Mouse (Mus musculus): ENCODE results near the gene Serinc5. TPM values are rescaled to one million over a fixed set of nuclear protein-coding genes. Genes with fewer than 3 reads are reported as not detected.

Gene Serinc5
- polyA plus RNA-seq (2012; rRNA removed), result 10.4 and 11.1 TPM in 2 replicates

DNA sequence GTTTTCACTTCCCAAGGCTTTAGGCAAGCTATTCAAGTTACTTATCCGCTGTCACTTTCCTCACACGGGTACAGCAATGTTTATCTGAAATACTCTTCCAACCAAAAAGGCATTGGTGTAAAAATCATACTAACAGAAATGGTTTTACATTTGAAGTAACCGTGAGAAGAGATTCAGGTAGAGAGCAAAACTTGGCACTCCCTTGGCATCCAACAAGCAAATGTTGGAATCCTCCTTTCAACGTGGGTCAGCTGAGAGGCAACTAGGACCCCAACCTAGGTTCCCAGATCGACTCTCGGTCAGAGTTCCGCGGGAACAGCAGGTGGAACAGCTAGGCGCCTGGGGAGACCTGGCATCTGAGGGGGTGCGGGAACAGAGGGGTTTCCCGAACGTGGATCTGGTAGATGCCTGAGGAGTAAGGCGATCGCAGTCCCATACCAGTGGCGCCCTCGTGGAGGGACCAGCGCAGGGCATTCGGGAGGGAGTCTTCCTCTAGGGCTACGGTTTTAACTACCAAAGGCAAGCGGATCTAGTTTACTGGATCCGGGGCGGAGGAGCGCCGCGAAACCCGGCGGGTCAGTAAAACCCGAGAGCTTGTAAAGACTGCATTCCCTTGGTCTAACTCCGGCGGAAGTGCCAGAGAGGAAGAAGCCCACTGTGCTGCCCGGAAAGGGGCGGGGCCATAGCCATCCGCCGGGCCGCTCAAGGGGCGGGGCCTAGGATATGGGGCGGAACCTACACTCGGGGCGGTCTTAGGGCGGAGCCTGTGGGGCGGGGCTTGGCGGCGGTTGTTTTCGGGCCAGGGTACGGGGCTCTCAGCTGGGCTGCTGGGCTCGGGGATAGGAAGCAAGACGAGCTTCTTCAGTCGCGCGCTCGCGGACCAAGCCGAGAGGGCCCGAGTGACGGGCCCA lies at the start of gene Serinc5:
Gene Serinc5, plus strand, starts transcription at position 781 of the 911 bp plus-strand sequence.
- Histone ChIP-seq H3K4me1 (ENCODE audit: control insufficient read depth, insufficient read depth, low read length) (no peaks in the 10 kb centered on the region; the same call in 1 of the 2 replicates), H3K27me3 (replicated peaks; ENCODE audit: control insufficient read depth, insufficient read depth, low read length) (no peaks in the 10 kb centered on the region), H3K4me3 (ENCODE audit: insufficient read depth, low read depth, low read length) (peak within 1 kb of the TSS; percentile 66), H3K36me3 (ENCODE audit: control insufficient read depth, insufficient read depth, low read length) (no peaks in the 10 kb centered on the region), H3K27ac (ENCODE audit: insufficient read depth, low read depth, low read length) (peak within 1 kb of the TSS; percentile 74)
- TF ChIP-seq POLR2A (IDR thresholded peaks at IDR 0.05; ENCODE audit: low read depth, low read length) (no peak), CTCF (conservative IDR thresholded peaks at IDR 0.05; ENCODE audit: insufficient read depth, insufficient read length, low read depth, low read length) (no peak)
- under 1% methylated on average over 55 of the region's 55 CpGs for WGBS
- peak; percentile 98 for DNase-seq

DNA sequence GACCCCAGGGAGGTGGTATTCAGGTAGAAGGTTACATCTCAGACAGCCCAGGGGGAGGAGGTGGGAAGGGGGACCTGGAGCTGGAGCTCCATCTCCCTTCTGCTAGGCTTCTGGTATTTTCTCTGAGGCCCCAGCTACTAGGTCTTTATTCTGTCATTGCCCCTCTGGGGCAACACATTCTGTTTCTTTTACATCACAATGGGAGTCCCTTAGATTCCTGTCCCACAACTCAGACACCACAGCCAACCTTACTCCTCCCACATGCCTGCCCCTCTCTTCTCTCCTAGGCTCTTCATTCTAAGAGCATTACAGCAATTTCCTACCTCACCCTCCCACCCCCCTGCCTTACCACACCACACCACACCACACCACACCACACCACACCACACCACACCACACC lies 34.8 kb upstream of the Serinc5 start, which contains the start of gene Spz1:
Gene Spz1, minus strand, starts transcription at position 101 of the 400 bp plus-strand sequence.
- TF ChIP-seq POLR2A (IDR thresholded peaks at IDR 0.05; ENCODE audit: low read depth, low read length) (no peak), CTCF (conservative IDR thresholded peaks at IDR 0.05; ENCODE audit: insufficient read depth, insufficient read length, low read depth, low read length) (no peak)
- DNase-seq, result no peak
- no peaks in the 10 kb centered on the region for H3K4me1 ChIP-seq (ENCODE audit: control insufficient read depth, insufficient read depth, low read length)
- no peaks in the 10 kb centered on the region; the same call in 1 of the 2 replicates for H3K27me3 ChIP-seq (replicated peaks; ENCODE audit: control insufficient read depth, insufficient read depth, low read length)
- H3K36me3 ChIP-seq (ENCODE audit: control insufficient read depth, insufficient read depth, low read length), result no peaks in the 10 kb centered on the region
- H3K27ac ChIP-seq (ENCODE audit: insufficient read depth, low read depth, low read length), result no peak within 1 kb of the TSS
- no peak within 1 kb of the TSS for H3K4me3 ChIP-seq (ENCODE audit: insufficient read depth, low read depth, low read length)

- no peak overlapping the region for H3K27ac ChIP-seq (ENCODE audit: insufficient read depth, low read depth, low read length)
- no peak overlapping the region for H3K4me3 ChIP-seq (ENCODE audit: insufficient read depth, low read depth, low read length)
- H3K27me3 ChIP-seq (replicated peaks; ENCODE audit: control insufficient read depth, insufficient read depth, low read length), result no peaks in the 10 kb centered on the region; the same call in 1 of the 2 replicates
- 64% methylated on average over 6 of the region's 6 CpGs for WGBS
- TF ChIP-seq POLR2A (IDR thresholded peaks at IDR 0.05; ENCODE audit: low read depth, low read length) (no peak), CTCF (conservative IDR thresholded peaks at IDR 0.05; ENCODE audit: insufficient read depth, insufficient read length, low read depth, low read length) (no peak)
- no peak for DNase-seq
- no peaks in the 10 kb centered on the region for H3K36me3 ChIP-seq (ENCODE audit: control insufficient read depth, insufficient read depth, low read length)
- H3K4me1 ChIP-seq (ENCODE audit: control insufficient read depth, insufficient read depth, low read length), result no peaks in the 10 kb centered on the region
These were observed 34.2 kb upstream of the Serinc5 start for GRCm38 (mm10) chr13:92576688-92577087.

DNA sequence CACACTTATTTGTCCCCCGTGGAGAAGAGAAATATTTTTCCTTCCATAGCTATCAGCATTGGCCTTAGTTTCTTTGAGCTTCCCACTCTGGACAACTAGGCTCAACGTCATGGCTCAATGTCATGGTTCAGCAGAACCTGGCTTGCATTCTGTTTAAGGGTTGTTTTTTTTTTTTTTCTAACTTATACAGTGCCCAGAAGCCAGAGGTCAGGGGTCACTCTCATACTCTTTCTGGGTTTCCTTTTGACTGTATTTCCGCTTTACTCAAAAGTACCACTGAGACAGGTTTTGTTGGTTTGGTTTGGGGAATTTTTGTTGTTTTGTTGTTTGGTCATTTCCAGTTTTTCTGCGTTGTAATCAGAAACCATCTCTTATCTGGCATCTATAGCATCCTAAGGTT lies 32.7 kb upstream of the Serinc5 start:
- WGBS, result 65% methylated on average over 4 of the region's 4 CpGs
- Histone ChIP-seq H3K27ac (ENCODE audit: insufficient read depth, low read depth, low read length) (no peak overlapping the region), H3K27me3 (replicated peaks; ENCODE audit: control insufficient read depth, insufficient read depth, low read length) (no peaks in the 10 kb centered on the region), H3K36me3 (ENCODE audit: control insufficient read depth, insufficient read depth, low read length) (no peaks in the 10 kb centered on the region), H3K4me1 (ENCODE audit: control insufficient read depth, insufficient read depth, low read length) (no peaks in the 10 kb centered on the region), H3K4me3 (ENCODE audit: insufficient read depth, low read depth, low read length) (no peak overlapping the region)
- no peak for TF ChIP-seq CTCF (conservative IDR thresholded peaks at IDR 0.05; ENCODE audit: insufficient read depth, insufficient read length, low read depth, low read length)
- TF ChIP-seq POLR2A (IDR thresholded peaks at IDR 0.05; ENCODE audit: low read depth, low read length), result no peak
- DNase-seq, result no peak

GRCm38 (mm10) chr13:92580220-92581043 lies 30.5 kb upstream of the Serinc5 start:
- no peaks in the 10 kb centered on the region for H3K4me1 ChIP-seq (ENCODE audit: control insufficient read depth, insufficient read depth, low read length)
- H3K36me3 ChIP-seq (ENCODE audit: control insufficient read depth, insufficient read depth, low read length), result no peaks in the 10 kb centered on the region
- no peaks in the 10 kb centered on the region for H3K27me3 ChIP-seq (replicated peaks; ENCODE audit: control insufficient read depth, insufficient read depth, low read length)
- 25% methylated on average over 10 of the region's 10 CpGs for WGBS
- no peak overlapping the region for H3K4me3 ChIP-seq (ENCODE audit: insufficient read depth, low read depth, low read length)
- DNase-seq, result peak; percentile 73
- TF ChIP-seq CTCF (conservative IDR thresholded peaks at IDR 0.05; ENCODE audit: insufficient read depth, insufficient read length, low read depth, low read length) (peak; percentile 74), POLR2A (IDR thresholded peaks at IDR 0.05; ENCODE audit: low read depth, low read length) (no peak)
- H3K27ac ChIP-seq (ENCODE audit: insufficient read depth, low read depth, low read length), result no peak overlapping the region

GRCm38 (mm10) chr13:92584094-92584717 lies 26.7 kb upstream of the Serinc5 start:
- Histone ChIP-seq H3K27me3 (replicated peaks; ENCODE audit: control insufficient read depth, insufficient read depth, low read length) (no peaks in the 10 kb centered on the region), H3K36me3 (ENCODE audit: control insufficient read depth, insufficient read depth, low read length) (no peaks in the 10 kb centered on the region), H3K4me3 (ENCODE audit: insufficient read depth, low read depth, low read length) (no peak overlapping the region), H3K27ac (ENCODE audit: insufficient read depth, low read depth, low read length) (no peak overlapping the region), H3K4me1 (ENCODE audit: control insufficient read depth, insufficient read depth, low read length) (no peaks in the 10 kb centered on the region; the same call in 1 of the 2 replicates)
- TF ChIP-seq CTCF (conservative IDR thresholded peaks at IDR 0.05; ENCODE audit: insufficient read depth, insufficient read length, low read depth, low read length) (no peak), POLR2A (IDR thresholded peaks at IDR 0.05; ENCODE audit: low read depth, low read length) (no peak)
- WGBS, result 53% methylated on average over 8 of the region's 8 CpGs
- peak; percentile 3 for DNase-seq
